Mouse (Mus musculus): Measurements from ENCODE around the gene Upf2. TPM values are rescaled to one million over a fixed set of nuclear protein-coding genes. Genes with fewer than 3 reads are reported as not detected.
"Not testable (repeated sequence)": the region's sequence is repeated elsewhere in the genome, so short reads cannot be mapped to it uniquely, and the experiment has no call there.

Gene Upf2
- polyA plus RNA-seq, 1 experiment from 2014 or later: 8.2 TPM

DNA sequence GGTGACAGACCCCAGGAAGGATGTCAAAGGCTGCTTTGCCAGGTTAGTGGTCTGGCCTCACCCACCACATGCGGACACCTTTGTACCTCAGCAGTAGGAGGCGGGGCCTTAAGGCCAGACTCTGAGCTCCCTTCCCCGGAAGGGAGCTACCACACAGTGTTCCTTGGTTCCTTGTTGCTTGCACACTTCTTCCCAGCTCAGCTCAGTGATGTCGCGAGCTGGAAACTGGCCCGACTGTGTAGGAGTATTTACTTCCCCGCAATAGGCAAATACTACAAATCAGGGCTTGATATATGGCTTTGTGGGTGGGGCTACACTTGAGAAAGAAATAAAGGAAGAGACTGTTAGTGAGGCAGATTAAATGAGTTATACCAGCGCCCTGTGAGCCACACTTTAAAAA lies 129.8 kb downstream of the Upf2 start:
- H3K9me3 ChIP-seq: no peaks in the 10 kb centered on the region
- H3K36me3 ChIP-seq: no peaks in the 10 kb centered on the region
- no peak for DNase-seq (ENCODE audit: low spot score)
- 57% methylated on average over 8 of the region's 8 CpGs for WGBS
- H3K27ac ChIP-seq: no peak overlapping the region
- H3K4me1 ChIP-seq: peaks cover 18% of the 10 kb centered on the region
- H3K4me3 ChIP-seq: no peak overlapping the region
- H3K27me3 ChIP-seq (ENCODE audit: insufficient read depth, poor library complexity, severe bottlenecking): peaks cover 14% of the 10 kb centered on the region

DNA sequence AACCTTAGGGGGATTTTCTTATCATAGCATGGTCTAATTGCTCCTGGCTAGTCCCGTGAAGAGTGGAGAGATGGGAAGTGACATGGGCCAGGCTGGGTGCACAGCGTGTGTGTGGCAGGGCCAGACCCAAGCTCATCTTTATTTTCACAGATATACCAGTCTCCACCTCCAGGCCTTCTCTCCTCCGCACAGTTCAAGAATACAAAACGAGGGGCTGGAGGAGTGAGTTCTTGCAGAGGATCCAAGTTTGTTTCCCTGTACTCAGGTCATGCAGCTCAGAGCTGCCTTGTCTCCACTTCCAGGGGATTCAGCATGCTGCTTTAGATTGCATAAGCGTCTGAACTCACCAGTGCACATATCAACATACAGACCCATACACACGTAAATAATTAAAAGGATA lies 131.3 kb downstream of the Upf2 start:
- Histone ChIP-seq H3K36me3 (no peaks in the 10 kb centered on the region), H3K9me3 (no peaks in the 10 kb centered on the region), H3K4me3 (no peak overlapping the region), H3K27ac (no peak overlapping the region), H3K4me1 (peaks cover 25% of the 10 kb centered on the region), H3K27me3 (ENCODE audit: insufficient read depth, poor library complexity, severe bottlenecking) (peaks cover 22% of the 10 kb centered on the region)
- no peak for DNase-seq (ENCODE audit: low spot score)
- WGBS: 69% methylated on average over 6 of the region's 6 CpGs

DNA sequence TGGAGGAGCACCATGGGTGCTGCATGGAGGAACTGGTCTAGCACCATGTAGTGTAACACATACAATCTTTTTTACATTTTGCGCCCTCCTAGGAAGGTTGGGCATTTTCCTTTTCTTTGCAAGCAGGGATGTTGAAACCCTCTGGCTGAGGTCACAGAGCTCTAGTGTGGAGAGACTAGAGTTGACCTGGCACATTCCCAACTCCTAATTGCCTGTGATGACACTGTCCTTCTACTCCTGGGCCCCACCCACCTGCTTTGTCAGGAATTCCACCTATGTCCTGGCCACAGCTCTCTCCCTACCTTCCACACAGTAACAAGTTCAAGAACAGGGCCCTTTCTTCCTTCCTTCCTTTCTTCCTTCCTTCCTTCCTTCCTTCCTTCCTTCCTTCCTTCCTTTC lies 132.4 kb downstream of the Upf2 start:
- no peak for DNase-seq (ENCODE audit: low spot score)
- H3K36me3 ChIP-seq: no peaks in the 10 kb centered on the region
- no peak overlapping the region for H3K27ac ChIP-seq
- no peak overlapping the region for H3K4me3 ChIP-seq
- no peaks in the 10 kb centered on the region for H3K9me3 ChIP-seq
- H3K27me3 ChIP-seq (ENCODE audit: insufficient read depth, poor library complexity, severe bottlenecking): peaks cover 17% of the 10 kb centered on the region
- peaks cover 21% of the 10 kb centered on the region for H3K4me1 ChIP-seq
- 91% methylated on average over 1 of the region's 1 CpGs for WGBS

DNA sequence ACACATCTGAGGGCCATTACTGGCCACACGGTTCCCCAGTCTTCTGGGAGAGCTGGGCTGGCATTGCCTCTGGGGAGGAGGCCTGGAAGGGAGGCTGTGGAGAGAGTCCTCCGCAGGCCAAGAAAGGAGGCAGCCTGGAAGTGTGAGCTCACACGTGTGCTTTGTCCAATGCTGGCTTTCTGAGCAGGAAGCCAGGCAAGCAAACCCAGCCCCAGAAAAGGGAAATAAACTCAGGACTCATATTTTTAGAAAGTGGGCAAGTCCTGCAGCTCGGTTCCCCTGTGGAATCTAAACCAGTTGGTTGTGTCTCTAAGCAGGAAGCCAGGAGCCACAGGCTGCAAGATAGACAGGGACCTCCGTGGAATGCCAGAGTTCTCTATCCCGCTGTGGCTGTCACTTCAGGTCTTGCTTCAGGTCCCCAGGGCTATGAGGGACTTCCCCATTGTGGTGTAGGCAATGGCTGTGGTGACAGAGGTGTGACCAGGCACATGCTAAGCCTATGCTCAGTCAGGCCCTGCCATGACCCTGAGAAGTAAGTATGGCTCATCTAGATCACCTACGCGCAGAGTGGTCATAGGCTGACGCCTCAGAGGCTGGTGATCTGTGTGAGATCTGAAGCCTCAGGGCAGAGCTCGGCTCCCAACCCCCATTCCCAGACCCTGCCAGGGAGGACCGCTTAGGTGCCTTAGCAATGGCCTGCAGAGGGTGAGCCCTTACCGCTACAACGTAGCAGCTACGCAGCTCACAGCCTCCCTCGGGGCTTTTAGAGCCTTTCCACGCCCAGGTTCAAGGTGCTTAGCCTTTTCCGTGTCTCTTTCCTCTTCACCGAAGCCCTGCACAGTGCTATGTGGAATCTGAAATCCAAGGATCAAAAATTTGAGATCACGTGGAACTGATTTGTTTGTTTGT lies 134.6 kb downstream of the Upf2 start:
- peaks cover 8% of the 10 kb centered on the region; the same call in 1 of the 2 replicates for H3K27me3 ChIP-seq (ENCODE audit: insufficient read depth, poor library complexity, severe bottlenecking)
- H3K9me3 ChIP-seq: no peaks in the 10 kb centered on the region
- H3K27ac ChIP-seq: peak overlapping the region; percentile 31; the same call in 1 of the 2 replicates
- H3K4me1 ChIP-seq: peaks cover 21% of the 10 kb centered on the region
- DNase-seq (ENCODE audit: low spot score): no peak
- no peaks in the 10 kb centered on the region for H3K36me3 ChIP-seq
- H3K4me3 ChIP-seq: no peak overlapping the region
- WGBS: 58% methylated on average over 19 of the region's 19 CpGs

DNA sequence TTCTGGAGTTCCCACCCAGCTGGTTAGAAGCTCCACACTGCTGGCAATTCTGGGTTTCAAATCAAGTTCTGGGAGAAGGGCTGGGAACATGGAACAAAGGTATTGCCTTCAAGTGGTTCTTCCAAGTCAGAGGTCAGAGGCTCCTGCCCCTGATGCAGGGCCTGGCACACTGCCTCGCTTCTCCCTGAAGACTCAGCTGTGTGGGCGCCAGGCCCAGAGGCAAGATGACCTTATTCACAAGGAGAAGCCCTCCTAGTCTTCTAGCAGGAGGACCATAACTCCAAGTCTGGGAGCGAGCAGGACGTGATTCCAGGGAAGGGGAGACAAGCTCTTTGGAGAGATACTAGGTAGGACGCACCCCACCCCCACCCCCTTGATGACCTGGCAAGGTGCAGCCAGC lies 135.9 kb downstream of the Upf2 start:
- Histone ChIP-seq H3K4me1 (peaks cover 21% of the 10 kb centered on the region), H3K36me3 (no peaks in the 10 kb centered on the region), H3K4me3 (no peak overlapping the region), H3K27me3 (ENCODE audit: insufficient read depth, poor library complexity, severe bottlenecking) (peaks cover 8% of the 10 kb centered on the region; the same call in 1 of the 2 replicates), H3K9me3 (no peaks in the 10 kb centered on the region), H3K27ac (no peak overlapping the region)
- no peak for DNase-seq (ENCODE audit: low spot score)
- WGBS: 82% methylated on average over 5 of the region's 5 CpGs

DNA sequence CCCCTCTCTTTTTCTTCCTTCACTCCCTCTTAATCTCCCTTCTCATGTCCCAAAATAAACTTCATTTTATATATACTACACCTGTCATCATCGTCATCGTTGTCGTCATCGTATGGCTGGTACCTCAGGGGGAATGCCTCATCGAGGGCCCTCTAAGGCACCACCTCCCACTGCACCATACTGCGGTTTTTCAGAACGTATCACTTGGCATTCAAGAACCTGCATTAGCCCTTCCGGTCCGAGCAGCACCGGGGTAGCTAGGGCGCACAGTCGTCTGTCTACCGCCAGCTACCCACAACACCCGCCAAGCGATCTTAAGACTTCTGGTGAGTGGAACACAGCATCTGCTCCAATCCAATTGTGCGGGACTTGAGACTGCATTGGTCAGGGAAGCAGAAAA lies 138.7 kb downstream of the Upf2 start:
- 73% methylated on average over 16 of the region's 16 CpGs for WGBS
- peaks cover 16% of the 10 kb centered on the region for H3K4me1 ChIP-seq
- DNase-seq (ENCODE audit: low spot score); H3K36me3 ChIP-seq; H3K9me3 ChIP-seq; H3K27ac ChIP-seq; H3K4me3 ChIP-seq; H3K27me3 ChIP-seq (ENCODE audit: insufficient read depth, poor library complexity, severe bottlenecking): not testable (repeated sequence)

DNA sequence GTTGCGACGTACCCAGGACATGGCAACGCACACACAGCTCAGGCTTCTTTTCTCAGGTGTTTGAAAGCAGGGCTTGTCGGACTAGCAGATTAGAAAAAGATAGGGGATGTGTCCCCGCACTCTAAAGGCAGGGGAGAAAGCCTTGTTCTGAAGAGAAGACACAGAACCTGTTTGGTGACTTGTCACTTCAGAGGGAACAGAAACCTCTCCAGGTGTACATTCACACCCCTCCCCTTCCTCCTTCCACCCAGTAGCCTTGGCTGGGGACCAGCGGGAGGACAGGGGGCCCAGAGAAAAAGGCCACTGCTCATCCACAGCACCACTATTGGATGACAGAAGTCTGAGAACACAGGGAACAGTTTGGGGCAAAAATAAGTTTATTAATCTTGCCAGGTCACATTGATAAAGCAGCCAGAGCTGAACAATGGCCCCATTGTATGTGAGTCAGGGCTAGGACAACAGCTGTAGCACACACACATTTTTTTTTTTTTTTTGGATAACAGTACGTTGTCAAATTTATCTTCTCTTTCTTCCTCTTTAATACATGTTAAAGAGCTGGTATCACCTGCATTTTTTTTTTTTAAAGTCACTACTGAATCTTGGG lies 145.9 kb downstream of the Upf2 start:
- peak overlapping the region; percentile 75 for H3K27ac ChIP-seq
- no peak overlapping the region for H3K4me3 ChIP-seq
- H3K36me3 ChIP-seq: peaks cover 5% of the 10 kb centered on the region
- no peak for DNase-seq (ENCODE audit: low spot score)
- no peaks in the 10 kb centered on the region for H3K9me3 ChIP-seq
- WGBS: 49% methylated on average over 7 of the region's 7 CpGs
- peaks cover 35% of the 10 kb centered on the region for H3K4me1 ChIP-seq
- peaks cover 20% of the 10 kb centered on the region; the same call in 1 of the 2 replicates for H3K27me3 ChIP-seq (ENCODE audit: insufficient read depth, poor library complexity, severe bottlenecking)

DNA sequence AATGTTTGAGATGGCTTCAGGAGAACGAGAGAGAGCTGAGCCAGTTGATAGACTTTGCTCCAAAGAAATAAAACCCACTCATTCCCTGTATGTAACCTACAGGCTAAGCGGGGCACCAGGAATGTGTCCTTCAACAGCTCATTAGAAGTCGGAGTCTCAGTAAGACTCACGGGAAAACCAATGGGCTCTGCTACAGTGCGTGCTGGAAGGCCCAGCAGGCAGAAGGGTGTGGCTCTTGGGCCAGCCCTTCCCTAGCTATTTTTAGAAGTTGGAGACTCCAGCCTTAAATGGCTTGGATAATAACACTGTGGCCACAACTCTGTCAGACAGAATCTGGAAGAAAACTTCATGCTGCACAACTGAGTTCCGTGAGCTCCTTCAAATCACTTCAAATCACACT lies 147.7 kb downstream of the Upf2 start:
- H3K27ac ChIP-seq: peak overlapping the region; percentile 93
- peak; percentile 93 for DNase-seq (ENCODE audit: low spot score)
- WGBS: 11% methylated on average over 6 of the region's 6 CpGs
- no peaks in the 10 kb centered on the region for H3K9me3 ChIP-seq
- H3K4me3 ChIP-seq: no peak overlapping the region
- H3K27me3 ChIP-seq (ENCODE audit: insufficient read depth, poor library complexity, severe bottlenecking): peaks cover 20% of the 10 kb centered on the region; the same call in 1 of the 2 replicates
- peaks cover 5% of the 10 kb centered on the region for H3K36me3 ChIP-seq
- peaks cover 35% of the 10 kb centered on the region for H3K4me1 ChIP-seq

DNA sequence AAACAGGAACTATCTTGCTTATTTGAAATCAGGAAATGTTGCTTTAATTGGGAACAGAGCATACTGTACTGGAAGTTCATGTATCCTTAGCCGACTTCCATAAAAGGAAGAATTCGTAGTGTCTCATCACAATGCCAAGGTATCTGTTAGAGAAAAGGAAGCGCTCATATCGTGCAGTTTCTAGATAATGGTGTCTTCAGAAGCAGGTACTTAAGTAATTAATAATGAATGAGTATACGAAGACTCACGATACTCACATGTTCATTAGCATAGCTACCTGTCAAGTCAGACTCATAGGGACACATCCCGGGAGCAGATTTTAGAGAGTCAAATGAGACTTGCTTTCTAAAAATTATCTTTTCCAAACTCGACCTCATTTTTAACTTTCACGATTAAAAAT lies 148.2 kb downstream of the Upf2 start:
- Histone ChIP-seq H3K27ac (peak overlapping the region; percentile 93), H3K9me3 (no peaks in the 10 kb centered on the region), H3K4me1 (peaks cover 35% of the 10 kb centered on the region), H3K36me3 (peaks cover 8% of the 10 kb centered on the region), H3K27me3 (ENCODE audit: insufficient read depth, poor library complexity, severe bottlenecking) (peaks cover 20% of the 10 kb centered on the region; the same call in 1 of the 2 replicates), H3K4me3 (no peak overlapping the region)
- 62% methylated on average over 9 of the region's 9 CpGs for WGBS
- no peak for DNase-seq (ENCODE audit: low spot score)

DNA sequence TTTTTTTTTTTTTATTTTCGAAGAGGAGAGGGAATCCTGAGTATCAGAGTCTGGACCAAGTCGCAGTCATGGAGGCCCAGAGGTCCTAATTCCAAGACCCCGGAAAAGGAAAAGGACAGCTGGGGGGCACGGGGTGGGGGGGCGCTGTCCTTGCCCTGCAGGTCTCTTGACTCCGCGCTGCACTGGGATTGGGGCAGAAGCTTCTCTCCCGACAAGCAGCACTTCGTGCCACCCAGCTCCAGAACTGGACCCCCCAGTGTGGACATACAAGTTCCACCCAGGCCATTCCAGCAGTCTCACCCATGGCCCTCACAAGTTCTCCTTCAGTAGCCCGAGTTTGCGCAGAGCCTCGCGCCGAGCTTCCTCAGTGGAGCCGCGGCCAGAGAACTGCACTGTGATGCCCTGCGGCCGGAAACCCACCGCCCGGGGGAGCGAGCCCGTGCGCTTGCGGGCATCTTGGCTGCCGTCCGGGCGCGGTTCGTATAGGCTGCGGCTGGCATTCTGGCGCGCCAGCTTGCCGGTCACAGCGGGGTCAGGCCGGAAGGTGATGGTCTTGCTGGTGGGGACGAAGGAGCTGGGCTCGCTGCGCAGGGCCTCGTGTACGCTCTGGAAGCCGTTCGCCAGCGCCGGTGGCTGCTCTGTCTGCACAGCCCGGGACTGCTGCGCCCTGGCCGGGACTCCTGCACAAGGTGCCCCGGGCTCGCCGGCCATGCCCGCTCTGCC lies 148.9 kb downstream of the Upf2 start:
- H3K27ac ChIP-seq: peak overlapping the region; percentile 93
- H3K9me3 ChIP-seq: no peaks in the 10 kb centered on the region

DNA sequence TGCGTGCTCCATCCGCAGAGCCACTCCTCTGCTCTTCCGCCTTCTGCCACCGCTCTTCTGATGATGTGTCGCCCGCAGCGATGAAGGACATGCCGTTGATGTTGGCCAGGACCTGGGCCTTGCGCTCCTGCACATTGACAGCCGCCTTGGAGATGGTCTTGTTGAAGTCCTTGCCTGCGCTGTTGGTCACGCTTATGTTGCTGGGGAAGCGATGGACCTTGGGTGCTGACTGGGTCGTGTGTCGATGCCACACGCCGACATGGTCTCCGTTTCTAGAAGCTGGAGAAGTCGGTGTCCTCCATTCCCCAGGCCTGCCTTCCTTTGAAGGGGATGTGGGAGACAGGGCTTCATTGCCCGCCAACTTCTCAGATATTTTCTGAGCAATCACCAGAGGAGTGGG lies 149.5 kb downstream of the Upf2 start:
- H3K36me3 ChIP-seq: peaks cover 8% of the 10 kb centered on the region
- H3K27me3 ChIP-seq (ENCODE audit: insufficient read depth, poor library complexity, severe bottlenecking): peaks cover 20% of the 10 kb centered on the region; the same call in 1 of the 2 replicates
- no peaks in the 10 kb centered on the region for H3K9me3 ChIP-seq
- WGBS: 33% methylated on average over 20 of the region's 20 CpGs
- DNase-seq (ENCODE audit: low spot score): no peak
- H3K27ac ChIP-seq: peak overlapping the region; percentile 93
- peaks cover 35% of the 10 kb centered on the region for H3K4me1 ChIP-seq
- H3K4me3 ChIP-seq: peak overlapping the region; percentile 61

More for the DNA sequence above, 148.9 kb downstream of the Upf2 start:
- 7% methylated on average over 51 of the region's 51 CpGs for WGBS
- peaks cover 20% of the 10 kb centered on the region; the same call in 1 of the 2 replicates for H3K27me3 ChIP-seq (ENCODE audit: insufficient read depth, poor library complexity, severe bottlenecking)
- peaks cover 8% of the 10 kb centered on the region for H3K36me3 ChIP-seq
- peak; percentile 79 for DNase-seq (ENCODE audit: low spot score)
- peaks cover 35% of the 10 kb centered on the region for H3K4me1 ChIP-seq
- peak overlapping the region; percentile 61 for H3K4me3 ChIP-seq

DNA sequence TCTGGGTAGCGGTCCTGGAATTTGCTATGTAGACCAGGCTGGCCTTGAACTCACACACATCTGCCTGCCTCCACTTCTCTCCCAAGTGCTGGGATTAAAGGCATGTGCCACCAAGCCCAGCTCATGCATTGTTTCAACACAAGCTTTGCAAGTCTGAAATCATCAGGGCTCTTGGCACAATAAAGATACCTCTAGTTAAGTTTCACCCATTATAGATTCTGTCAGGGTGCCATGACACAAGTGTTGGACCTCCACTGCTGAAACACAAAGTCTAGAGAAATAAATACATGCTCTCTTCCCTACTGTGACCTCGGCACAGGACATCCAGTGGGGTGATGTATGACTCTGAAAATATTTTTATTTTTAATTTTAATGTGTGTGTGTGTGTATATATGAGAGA lies 154.2 kb downstream of the Upf2 start:
- H3K27ac ChIP-seq: no peak overlapping the region
- no peak for DNase-seq (ENCODE audit: low spot score)
- no peak overlapping the region for H3K4me3 ChIP-seq
- peaks cover 17% of the 10 kb centered on the region for H3K36me3 ChIP-seq
- 89% methylated on average over 2 of the region's 2 CpGs for WGBS
- 0 out of 2 replicates have a peak, but pooled peaks cover 4% of the 10 kb centered on the region for H3K9me3 ChIP-seq
- H3K4me1 ChIP-seq: peaks cover 8% of the 10 kb centered on the region
- H3K27me3 ChIP-seq (ENCODE audit: insufficient read depth, poor library complexity, severe bottlenecking): peaks cover 16% of the 10 kb centered on the region; the same call in 1 of the 2 replicates
